Mouse (Mus musculus) lung, postnatal 0 days (tissue): ENCODE measurements around the gene Synj2.

Experiments
- CTCF ChIP-seq: IDR thresholded peaks from 2 replicates; pipeline ENCODE4 v1.5.1; 2016; ENCODE audit warnings: antibody characterized with exemption, mild to moderate bottlenecking
- EP300 ChIP-seq: IDR thresholded peaks from 2 replicates; pipeline ENCODE4 v1.6.1; 2016; ENCODE audit warnings: antibody characterized with exemption, mild to moderate bottlenecking, control low read depth

GRCm38 (mm10) chr17:5891933-5892683, 49.0 kb upstream of the Synj2 start:
- TF ChIP-seq CTCF (no peak), EP300 (no peak)
